Mouse (Mus musculus): ENCODE results near the gene Tmem88. TPM values are rescaled to one million over a fixed set of nuclear protein-coding genes. Genes with fewer than 3 reads are reported as not detected.

The Tmem88 gene
- total and polyA plus RNA-seq, 3 experiments = 20.4 to 61.4 (median 21.4) TPM

DNA sequence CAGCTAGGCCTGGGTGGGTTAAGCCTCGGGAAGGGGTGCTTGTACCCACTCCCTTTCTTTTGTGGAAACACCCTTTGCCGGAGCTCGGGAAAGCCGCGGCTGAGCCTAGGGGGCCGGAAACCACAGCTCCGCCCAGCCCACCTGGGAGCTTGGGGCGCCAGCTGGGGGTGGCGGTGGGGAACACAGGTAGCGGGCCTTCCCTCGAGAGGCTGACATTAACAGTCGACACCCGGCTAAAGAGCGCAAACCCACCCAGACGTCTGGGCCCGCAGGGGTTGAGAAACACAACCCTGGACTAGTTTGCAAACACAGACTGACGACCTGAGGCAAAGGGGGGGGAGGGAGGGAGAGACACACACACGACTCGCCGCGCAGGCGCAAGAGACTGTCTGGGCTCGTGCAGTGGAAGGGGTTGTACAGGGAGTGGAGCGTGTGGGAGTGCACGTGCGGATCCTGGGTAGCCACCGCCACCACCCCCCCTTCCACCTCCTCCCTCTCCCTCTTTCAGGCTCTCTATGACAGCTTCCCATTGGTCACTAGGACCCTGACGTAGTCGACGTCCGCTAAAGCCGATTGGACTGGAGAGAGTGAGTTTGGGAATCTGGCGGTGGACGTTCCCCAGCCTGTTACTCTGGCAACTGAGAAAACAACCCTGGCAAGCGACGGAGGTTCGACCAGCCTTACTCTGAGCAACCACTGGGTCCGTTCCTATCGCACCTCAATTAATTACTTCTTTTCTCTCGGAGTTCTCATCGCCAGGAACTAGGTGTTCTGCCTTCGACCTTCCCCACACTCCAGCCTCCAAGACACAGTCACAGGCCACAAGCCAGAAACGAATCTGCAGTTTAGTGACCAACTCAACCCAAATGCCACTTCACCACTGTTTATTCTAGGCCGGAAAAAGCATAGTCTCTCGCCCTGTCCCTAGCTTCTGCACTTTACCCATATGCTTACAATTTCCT lies 20.7 kb upstream of the Tmem88 start:
- Histone ChIP-seq H3K27ac (peak overlapping the region; percentile 99), H3K27me3 (ENCODE audit: control insufficient read depth, insufficient read depth, low read length) (no peaks in the 10 kb centered on the region), H3K4me1 (ENCODE audit: control insufficient read depth, insufficient read depth, low read length) (peaks cover 8% of the 10 kb centered on the region), H3K79me2 (replicated peaks; ENCODE audit: control insufficient read depth, insufficient read depth, low read length) (no peaks in the 10 kb centered on the region), H3K4me3 (peak overlapping the region; percentile 81), H3K36me3 (ENCODE audit: control insufficient read depth, insufficient read depth, low read length) (no peaks in the 10 kb centered on the region), H3K9ac (ENCODE audit: low read depth, low read length) (peak overlapping the region; percentile 78)
- intact Hi-C loops (cut with DNase I) = loop anchor here (1.0 to 10.0 kb wide), 4 partner anchors 8 to 576 kb away; partner anchors contain the start of genes Gabarap and Phf23
- peak; percentile 87 to 94 for DNase-seq
- TF ChIP-seq CTCF (IDR thresholded peaks at IDR 0.05) (no peak), EP300 (IDR thresholded peaks at IDR 0.05; ENCODE audit: insufficient read depth, low read depth, low read length) (peak; percentile 99), POLR2A (IDR thresholded peaks at IDR 0.05; ENCODE audit: insufficient read depth, low read depth, low read length) (peak; percentile 66)
- under 1% methylated on average over 40 of the region's 45 CpGs for WGBS

DNA sequence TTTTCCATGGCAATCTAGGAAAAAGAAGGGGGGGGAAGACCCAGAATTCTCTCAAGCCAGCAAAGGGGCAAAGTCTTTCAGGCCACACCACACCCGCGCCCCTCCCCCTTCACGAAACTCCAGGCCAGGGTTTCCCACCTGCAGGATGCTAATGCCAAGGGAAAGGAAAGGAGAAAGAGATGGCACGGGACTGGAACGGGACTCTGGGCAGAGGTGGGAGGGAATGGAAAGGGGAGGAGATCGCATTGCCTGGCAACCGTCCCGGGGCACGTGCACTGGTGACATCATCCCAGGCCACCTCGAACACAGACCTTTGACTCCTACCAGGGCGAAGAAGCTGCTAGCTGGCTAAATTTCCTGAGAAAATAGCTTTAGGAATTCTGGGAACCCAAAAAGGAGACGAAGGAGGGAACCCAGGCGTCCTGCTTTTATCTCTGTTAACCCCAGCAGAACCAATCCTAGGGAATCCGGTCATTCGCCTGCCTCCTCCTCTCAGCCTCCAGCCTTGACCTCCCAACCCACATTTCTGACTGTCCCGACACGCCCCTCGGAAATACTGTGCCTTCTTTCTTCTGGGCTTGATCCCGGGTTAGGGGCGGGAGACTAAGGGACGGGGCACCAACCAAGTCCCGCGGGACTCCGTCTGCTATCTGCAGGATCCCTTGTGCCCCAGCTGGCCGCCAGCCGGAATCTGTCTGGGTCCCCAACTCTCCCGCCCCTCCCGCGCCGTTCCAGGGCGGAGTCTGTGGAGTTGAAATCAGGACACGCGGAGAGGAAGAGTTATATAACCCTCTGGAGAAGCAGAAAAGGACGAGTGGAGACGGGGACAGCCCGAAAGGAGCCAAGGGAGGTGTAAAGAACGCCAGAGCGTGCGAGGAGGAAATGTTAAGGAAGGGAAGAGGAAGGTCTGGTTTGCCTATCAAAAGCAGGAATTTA lies 19.7 kb upstream of the Tmem88 start:
- Histone ChIP-seq H3K79me2 (replicated peaks; ENCODE audit: control insufficient read depth, insufficient read depth, low read length) (no peaks in the 10 kb centered on the region), H3K27me3 (ENCODE audit: control insufficient read depth, insufficient read depth, low read length) (no peaks in the 10 kb centered on the region), H3K9ac (ENCODE audit: low read depth, low read length) (peak overlapping the region; percentile 78), H3K4me3 (peak overlapping the region; percentile 81), H3K36me3 (ENCODE audit: control insufficient read depth, insufficient read depth, low read length) (no peaks in the 10 kb centered on the region), H3K27ac (peak overlapping the region; percentile 99), H3K4me1 (ENCODE audit: control insufficient read depth, insufficient read depth, low read length) (peaks cover 12% of the 10 kb centered on the region)
- peak; percentile 93 to 95 for DNase-seq
- intact Hi-C loops (cut with DNase I) = loop anchor here (1.0 to 10.0 kb wide), 3 partner anchors 7 to 577 kb away; partner anchors contain the start of genes Gabarap and Phf23
- WGBS = under 1% methylated on average over 39 of the region's 39 CpGs
- peak; percentile 97 for TF ChIP-seq POLR2A (IDR thresholded peaks at IDR 0.05; ENCODE audit: insufficient read depth, low read depth, low read length)
- TF ChIP-seq CTCF (IDR thresholded peaks at IDR 0.05) = no peak
- peak; percentile 96 for TF ChIP-seq EP300 (IDR thresholded peaks at IDR 0.05; ENCODE audit: insufficient read depth, low read depth, low read length)

- WGBS = 8% methylated on average over 8 of the region's 8 CpGs
- H3K27me3 ChIP-seq (ENCODE audit: control insufficient read depth, insufficient read depth, low read length) = no peaks in the 10 kb centered on the region
- peak overlapping the region; percentile 81; the same call in 1 of the 2 replicates for H3K4me3 ChIP-seq
- peaks cover 16% of the 10 kb centered on the region for H3K4me1 ChIP-seq (ENCODE audit: control insufficient read depth, insufficient read depth, low read length)
- H3K36me3 ChIP-seq (ENCODE audit: control insufficient read depth, insufficient read depth, low read length) = peaks cover 2% of the 10 kb centered on the region; the same call in 1 of the 2 replicates
- H3K79me2 ChIP-seq (replicated peaks; ENCODE audit: control insufficient read depth, insufficient read depth, low read length) = no peaks in the 10 kb centered on the region
- H3K27ac ChIP-seq = peak overlapping the region; percentile 99
- TF ChIP-seq EP300 (IDR thresholded peaks at IDR 0.05; ENCODE audit: insufficient read depth, low read depth, low read length) = no peak
- peak overlapping the region; percentile 25; the same call in 1 of the 2 replicates for H3K9ac ChIP-seq (ENCODE audit: low read depth, low read length)
- DNase-seq = no peak
- intact Hi-C loops (cut with DNase I) = loop anchor here (5.0 to 10.0 kb wide), 2 partner anchors 160 to 578 kb away; partner anchors contain the start of genes Gabarap and Phf23
Observed at GRCm38 (mm10) chr11:69416921-69417448, 19.0 kb upstream of the Tmem88 start.

DNA sequence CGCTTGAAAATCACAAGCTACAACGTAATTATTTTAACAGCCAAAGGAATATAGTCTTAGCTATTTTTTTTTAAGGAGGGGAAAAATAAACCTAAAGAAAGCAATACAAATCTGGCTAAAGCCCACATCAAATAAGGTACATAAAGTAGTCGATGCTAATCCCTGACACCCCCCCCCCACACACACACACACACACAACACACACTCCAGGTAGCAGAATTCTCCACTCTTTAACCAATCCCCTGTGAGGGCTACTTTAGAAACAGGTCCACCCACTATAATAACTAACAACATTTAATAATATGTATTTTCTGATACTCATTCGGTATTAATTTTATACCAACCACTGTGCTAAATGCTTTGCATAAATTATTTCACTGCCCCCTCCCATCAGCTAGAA lies 18.5 kb upstream of the Tmem88 start:
- no peaks in the 10 kb centered on the region for H3K27me3 ChIP-seq (ENCODE audit: control insufficient read depth, insufficient read depth, low read length)
- 4% methylated on average over 4 of the region's 4 CpGs for WGBS
- TF ChIP-seq POLR2A (IDR thresholded peaks at IDR 0.05; ENCODE audit: insufficient read depth, low read depth, low read length) (no peak), CTCF (IDR thresholded peaks at IDR 0.05) (no peak), EP300 (IDR thresholded peaks at IDR 0.05; ENCODE audit: insufficient read depth, low read depth, low read length) (no peak)
- no peak overlapping the region for H3K9ac ChIP-seq (ENCODE audit: low read depth, low read length)
- peaks cover 3% of the 10 kb centered on the region; the same call in 1 of the 2 replicates for H3K36me3 ChIP-seq (ENCODE audit: control insufficient read depth, insufficient read depth, low read length)
- peak overlapping the region; percentile 25 for H3K4me3 ChIP-seq
- DNase-seq = no peak
- no peaks in the 10 kb centered on the region for H3K79me2 ChIP-seq (replicated peaks; ENCODE audit: control insufficient read depth, insufficient read depth, low read length)
- peak overlapping the region; percentile 99 for H3K27ac ChIP-seq
- H3K4me1 ChIP-seq (ENCODE audit: control insufficient read depth, insufficient read depth, low read length) = peaks cover 19% of the 10 kb centered on the region
- intact Hi-C loops (cut with DNase I) = loop anchor here (5.0 to 10.0 kb wide), 2 partner anchors 161 to 578 kb away; partner anchors contain the start of genes Gabarap and Phf23
